Mouse (Mus musculus): ENCODE measurements around the gene Nedd9.

Nedd9 gene

GRCm38 (mm10) chr13:41343163-41343886, 143.8 kb downstream of the Nedd9 start:
- DNase-seq (ENCODE audit: low spot score in 2 of 2): no peak

GRCm38 (mm10) chr13:41341422-41341821, 145.7 kb downstream of the Nedd9 start:
- DNase-seq (ENCODE audit: low spot score in 2 of 2): no peak

GRCm38 (mm10) chr13:41339653-41340351, 147.4 kb downstream of the Nedd9 start:
- DNase-seq (ENCODE audit: low spot score in 2 of 2): peak; percentile 63 to 74

- DNase-seq (ENCODE audit: low spot score in 2 of 2): no peak
These were observed 148.0 kb downstream of the Nedd9 start for GRCm38 (mm10) chr13:41339195-41339594.

- no peak for DNase-seq (ENCODE audit: low spot score in 2 of 2)
These were observed 149.8 kb downstream of the Nedd9 start for GRCm38 (mm10) chr13:41337407-41337806.

- DNase-seq (ENCODE audit: low spot score in 2 of 2): no peak
These were observed 150.9 kb downstream of the Nedd9 start for GRCm38 (mm10) chr13:41336260-41336659.

- no peak for DNase-seq (ENCODE audit: low spot score in 2 of 2)
These were observed 151.4 kb downstream of the Nedd9 start for GRCm38 (mm10) chr13:41335767-41336166.

GRCm38 (mm10) chr13:41334641-41335000, 152.5 kb downstream of the Nedd9 start:
- no peak for DNase-seq (ENCODE audit: low spot score in 2 of 2)

- no peak for DNase-seq (ENCODE audit: low spot score in 2 of 2)
These were observed 153.1 kb downstream of the Nedd9 start for GRCm38 (mm10) chr13:41333889-41334640.

GRCm38 (mm10) chr13:41331671-41332340, 155.4 kb downstream of the Nedd9 start:
- DNase-seq (ENCODE audit: low spot score in 2 of 2): no peak

- DNase-seq (ENCODE audit: low spot score in 2 of 2): no peak
These were observed 156.4 kb downstream of the Nedd9 start for GRCm38 (mm10) chr13:41330589-41331345.

- DNase-seq (ENCODE audit: low spot score in 2 of 2): no peak
These were observed 157.1 kb downstream of the Nedd9 start for GRCm38 (mm10) chr13:41330051-41330450.

- DNase-seq (ENCODE audit: low spot score in 2 of 2): no peak
These were observed 158.7 kb downstream of the Nedd9 start for GRCm38 (mm10) chr13:41328481-41328880.

- DNase-seq (ENCODE audit: low spot score in 2 of 2): no peak
These were observed 159.6 kb downstream of the Nedd9 start for GRCm38 (mm10) chr13:41327546-41327945.

- no peak for DNase-seq (ENCODE audit: low spot score in 2 of 2)
These were observed 161.0 kb downstream of the Nedd9 start for GRCm38 (mm10) chr13:41326134-41326533.

- no peak for DNase-seq (ENCODE audit: low spot score in 2 of 2)
These were observed 161.8 kb downstream of the Nedd9 start for GRCm38 (mm10) chr13:41325346-41325745.

- DNase-seq (ENCODE audit: low spot score in 2 of 2): no peak
These were observed 162.5 kb downstream of the Nedd9 start for GRCm38 (mm10) chr13:41324631-41325030.

GRCm38 (mm10) chr13:41321433-41321832, 165.7 kb downstream of the Nedd9 start:
- DNase-seq (ENCODE audit: low spot score in 2 of 2): no peak

- DNase-seq (ENCODE audit: low spot score in 2 of 2): no peak
These were observed 166.4 kb downstream of the Nedd9 start for GRCm38 (mm10) chr13:41320749-41321148.

GRCm38 (mm10) chr13:41302716-41303115, 184.4 kb downstream of the Nedd9 start:
- peak; percentile 39 to 73 for DNase-seq (ENCODE audit: low spot score in 2 of 2)

- DNase-seq (ENCODE audit: low spot score in 2 of 2): no peak
These were observed 187.1 kb downstream of the Nedd9 start for GRCm38 (mm10) chr13:41300037-41300436.

All from frontal cortex, postnatal 10 days (tissue).